Mouse (Mus musculus): ENCODE results near the gene Pafah1b2. TPM values are rescaled to one million over a fixed set of nuclear protein-coding genes. Genes with fewer than 3 reads are reported as not detected.

Gene Pafah1b2
- polyA plus RNA-seq, 1 experiment from 2014 or later: 173 TPM

- Histone ChIP-seq H3K4me2 (replicated peaks; ENCODE audit: low read depth, low read length) (no peak overlapping the region), H3K4me3 (ENCODE audit: low read length) (no peak overlapping the region), H3K27me3 (ENCODE audit: insufficient read depth, low read length) (no peaks in the 10 kb centered on the region), H3K36me3 (ENCODE audit: insufficient read depth, low read length) (peaks cover 72% of the 10 kb centered on the region), H3K9ac (replicated peaks; ENCODE audit: low read length) (no peak overlapping the region), H3K27ac (ENCODE audit: low read length) (no peak overlapping the region), H3K9me3 (ENCODE audit: low read length) (no peaks in the 10 kb centered on the region), H3K4me1 (ENCODE audit: insufficient read depth, low read length) (no peaks in the 10 kb centered on the region)
- ATAC-seq (ENCODE audit: low FRiP score, low TSS enrichment): no peak
- 82% methylated on average over 16 of the region's 16 CpGs for WGBS
Measured at GRCm38 (mm10) chr9:45946182-45946871, 66.2 kb downstream of the Pafah1b2 start.

- no peak overlapping the region for H3K27ac ChIP-seq (ENCODE audit: low read length)
- peaks cover 77% of the 10 kb centered on the region for H3K36me3 ChIP-seq (ENCODE audit: insufficient read depth, low read length)
- ATAC-seq (ENCODE audit: low FRiP score, low TSS enrichment): no peak
- H3K4me3 ChIP-seq (ENCODE audit: low read length): no peak overlapping the region
- H3K4me1 ChIP-seq (ENCODE audit: insufficient read depth, low read length): no peaks in the 10 kb centered on the region
- 81% methylated on average over 13 of the region's 13 CpGs for WGBS
- H3K27me3 ChIP-seq (ENCODE audit: insufficient read depth, low read length): no peaks in the 10 kb centered on the region
- H3K4me2 ChIP-seq (replicated peaks; ENCODE audit: low read depth, low read length): no peak overlapping the region
- no peak overlapping the region for H3K9ac ChIP-seq (replicated peaks; ENCODE audit: low read length)
- H3K9me3 ChIP-seq (ENCODE audit: low read length): no peaks in the 10 kb centered on the region
Measured at GRCm38 (mm10) chr9:45945721-45946120, 66.8 kb downstream of the Pafah1b2 start.

GRCm38 (mm10) chr9:45944506-45945400 lies 67.7 kb downstream of the Pafah1b2 start:
- no peaks in the 10 kb centered on the region for H3K27me3 ChIP-seq (ENCODE audit: insufficient read depth, low read length)
- no peak overlapping the region for H3K4me2 ChIP-seq (replicated peaks; ENCODE audit: low read depth, low read length)
- H3K4me3 ChIP-seq (ENCODE audit: low read length): no peak overlapping the region
- 82% methylated on average over 13 of the region's 13 CpGs for WGBS
- no peaks in the 10 kb centered on the region for H3K9me3 ChIP-seq (ENCODE audit: low read length)
- H3K9ac ChIP-seq (replicated peaks; ENCODE audit: low read length): no peak overlapping the region
- ATAC-seq (ENCODE audit: low FRiP score, low TSS enrichment): no peak
- H3K36me3 ChIP-seq (ENCODE audit: insufficient read depth, low read length): peaks cover 68% of the 10 kb centered on the region
- no peak overlapping the region for H3K27ac ChIP-seq (ENCODE audit: low read length)
- no peaks in the 10 kb centered on the region for H3K4me1 ChIP-seq (ENCODE audit: insufficient read depth, low read length)

GRCm38 (mm10) chr9:45943628-45944505 lies 68.6 kb downstream of the Pafah1b2 start:
- H3K4me1 ChIP-seq (ENCODE audit: insufficient read depth, low read length): no peaks in the 10 kb centered on the region
- H3K27ac ChIP-seq (ENCODE audit: low read length): no peak overlapping the region
- H3K9ac ChIP-seq (replicated peaks; ENCODE audit: low read length): no peak overlapping the region
- no peaks in the 10 kb centered on the region for H3K27me3 ChIP-seq (ENCODE audit: insufficient read depth, low read length)
- peak; percentile 58; the same call in 1 of the 2 replicates for ATAC-seq (ENCODE audit: low FRiP score, low TSS enrichment)
- H3K4me3 ChIP-seq (ENCODE audit: low read length): no peak overlapping the region
- H3K9me3 ChIP-seq (ENCODE audit: low read length): no peaks in the 10 kb centered on the region
- 90% methylated on average over 8 of the region's 8 CpGs for WGBS
- H3K4me2 ChIP-seq (replicated peaks; ENCODE audit: low read depth, low read length): no peak overlapping the region
- peaks cover 59% of the 10 kb centered on the region for H3K36me3 ChIP-seq (ENCODE audit: insufficient read depth, low read length)

GRCm38 (mm10) chr9:45942916-45943315 lies 69.6 kb downstream of the Pafah1b2 start:
- Histone ChIP-seq H3K4me2 (replicated peaks; ENCODE audit: low read depth, low read length) (no peak overlapping the region), H3K4me1 (ENCODE audit: insufficient read depth, low read length) (no peaks in the 10 kb centered on the region), H3K27ac (ENCODE audit: low read length) (no peak overlapping the region), H3K9ac (replicated peaks; ENCODE audit: low read length) (no peak overlapping the region), H3K36me3 (ENCODE audit: insufficient read depth, low read length) (peaks cover 56% of the 10 kb centered on the region), H3K27me3 (ENCODE audit: insufficient read depth, low read length) (no peaks in the 10 kb centered on the region), H3K4me3 (ENCODE audit: low read length) (no peak overlapping the region), H3K9me3 (ENCODE audit: low read length) (no peaks in the 10 kb centered on the region)
- ATAC-seq (ENCODE audit: low FRiP score, low TSS enrichment): no peak
- 92% methylated on average over 8 of the region's 8 CpGs for whole genome bisulfite sequencing

GRCm38 (mm10) chr9:45942464-45942863 lies 70.0 kb downstream of the Pafah1b2 start:
- Histone ChIP-seq H3K4me1 (ENCODE audit: insufficient read depth, low read length) (no peaks in the 10 kb centered on the region), H3K4me3 (ENCODE audit: low read length) (no peak overlapping the region), H3K36me3 (ENCODE audit: insufficient read depth, low read length) (peaks cover 56% of the 10 kb centered on the region), H3K27ac (ENCODE audit: low read length) (no peak overlapping the region), H3K4me2 (replicated peaks; ENCODE audit: low read depth, low read length) (no peak overlapping the region), H3K27me3 (ENCODE audit: insufficient read depth, low read length) (no peaks in the 10 kb centered on the region), H3K9ac (replicated peaks; ENCODE audit: low read length) (no peak overlapping the region), H3K9me3 (ENCODE audit: low read length) (no peaks in the 10 kb centered on the region)
- ATAC-seq (ENCODE audit: low FRiP score, low TSS enrichment): no peak
- WGBS: 84% methylated on average over 16 of the region's 16 CpGs

GRCm38 (mm10) chr9:45941329-45941888 lies 71.1 kb downstream of the Pafah1b2 start:
- H3K9me3 ChIP-seq (ENCODE audit: low read length): no peaks in the 10 kb centered on the region
- no peak overlapping the region for H3K4me3 ChIP-seq (ENCODE audit: low read length)
- no peak for ATAC-seq (ENCODE audit: low FRiP score, low TSS enrichment)
- no peaks in the 10 kb centered on the region for H3K27me3 ChIP-seq (ENCODE audit: insufficient read depth, low read length)
- H3K9ac ChIP-seq (replicated peaks; ENCODE audit: low read length): no peak overlapping the region
- peaks cover 51% of the 10 kb centered on the region for H3K36me3 ChIP-seq (ENCODE audit: insufficient read depth, low read length)
- no peaks in the 10 kb centered on the region for H3K4me1 ChIP-seq (ENCODE audit: insufficient read depth, low read length)
- WGBS: 60% methylated on average over 18 of the region's 18 CpGs
- H3K4me2 ChIP-seq (replicated peaks; ENCODE audit: low read depth, low read length): no peak overlapping the region
- no peak overlapping the region for H3K27ac ChIP-seq (ENCODE audit: low read length)

- H3K4me2 ChIP-seq (replicated peaks; ENCODE audit: low read depth, low read length): no peak overlapping the region
- peaks cover 42% of the 10 kb centered on the region for H3K36me3 ChIP-seq (ENCODE audit: insufficient read depth, low read length)
- 80% methylated on average over 6 of the region's 6 CpGs for WGBS
Measured at GRCm38 (mm10) chr9:45939794-45940193, 72.7 kb downstream of the Pafah1b2 start.

GRCm38 (mm10) chr9:45938952-45939637 lies 73.4 kb downstream of the Pafah1b2 start:
- Histone ChIP-seq H3K27me3 (ENCODE audit: insufficient read depth, low read length) (0 out of 2 replicates have a peak, but pooled peaks cover 2% of the 10 kb centered on the region), H3K4me3 (ENCODE audit: low read length) (no peak overlapping the region), H3K9ac (replicated peaks; ENCODE audit: low read length) (no peak overlapping the region), H3K27ac (ENCODE audit: low read length) (no peak overlapping the region), H3K36me3 (ENCODE audit: insufficient read depth, low read length) (peaks cover 35% of the 10 kb centered on the region), H3K4me2 (replicated peaks; ENCODE audit: low read depth, low read length) (no peak overlapping the region), H3K4me1 (ENCODE audit: insufficient read depth, low read length) (peaks cover 5% of the 10 kb centered on the region; the same call in 1 of the 2 replicates), H3K9me3 (ENCODE audit: low read length) (no peaks in the 10 kb centered on the region)
- WGBS: 70% methylated on average over 15 of the region's 15 CpGs
- ATAC-seq (ENCODE audit: low FRiP score, low TSS enrichment): no peak

More at GRCm38 (mm10) chr9:45939794-45940193, 72.7 kb downstream of the Pafah1b2 start:
- Histone ChIP-seq H3K4me1 (ENCODE audit: insufficient read depth, low read length) (peaks cover 5% of the 10 kb centered on the region; the same call in 1 of the 2 replicates), H3K9me3 (ENCODE audit: low read length) (no peaks in the 10 kb centered on the region), H3K27me3 (ENCODE audit: insufficient read depth, low read length) (0 out of 2 replicates have a peak, but pooled peaks cover 2% of the 10 kb centered on the region), H3K4me3 (ENCODE audit: low read length) (no peak overlapping the region), H3K27ac (ENCODE audit: low read length) (no peak overlapping the region), H3K9ac (replicated peaks; ENCODE audit: low read length) (no peak overlapping the region)
- ATAC-seq (ENCODE audit: low FRiP score, low TSS enrichment): no peak

Measured in kidney, embryonic 16.5 days (tissue).